Mouse (Mus musculus): ENCODE data around the gene L3mbtl1. TPM values are rescaled to one million over a fixed set of nuclear protein-coding genes. Genes with fewer than 3 reads are reported as not detected.

The L3mbtl1 gene
- polyA plus RNA-seq, 1 experiment, result 5.2 TPM

DNA sequence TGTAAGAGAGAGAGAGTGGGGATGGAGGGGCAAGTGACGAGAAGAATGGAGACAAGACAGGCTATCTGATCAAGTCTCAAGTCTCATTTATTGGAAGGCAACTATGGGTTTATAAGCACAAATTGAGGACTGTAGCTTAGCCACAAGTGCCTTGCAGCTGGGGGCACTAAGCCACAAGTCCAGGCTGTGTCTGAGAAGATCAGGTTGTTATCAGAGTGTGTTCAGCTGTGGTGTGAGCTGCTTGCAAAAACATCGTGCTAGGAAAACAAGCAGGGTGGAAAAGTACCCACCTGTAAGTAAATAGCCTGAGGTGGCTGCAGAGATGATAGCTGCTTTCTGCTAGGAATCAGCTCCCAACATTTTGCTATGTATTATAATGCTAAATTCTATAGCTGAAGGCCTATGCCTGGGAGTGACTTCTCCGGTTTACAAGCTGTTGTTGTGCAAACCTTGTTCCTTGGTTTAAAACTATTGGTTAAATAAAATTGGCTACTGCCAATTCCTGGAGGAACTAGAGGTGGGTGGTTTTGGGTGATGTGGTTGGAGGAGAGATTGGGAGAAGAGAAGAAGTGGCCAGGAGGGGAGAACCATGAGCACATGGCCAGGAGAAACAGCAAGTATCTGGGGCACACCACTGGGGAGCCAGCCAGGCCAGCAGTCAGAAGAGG, 15.2 kb upstream of the L3mbtl1 start:
- DNase-seq (ENCODE audit: low read depth), result no peak
- TF ChIP-seq POLR2A (IDR thresholded peaks at IDR 0.05; ENCODE audit: borderline replicate concordance, extremely low read depth, insufficient read depth, insufficient read length, poor library complexity, severe bottlenecking) (no peak), CTCF (IDR thresholded peaks at IDR 0.05; ENCODE audit: borderline replicate concordance, extremely low read depth, insufficient read depth, insufficient read length) (no peak)

GRCm38 (mm10) chr2:162929704-162930103, 13.6 kb upstream of the L3mbtl1 start:
- no peak for TF ChIP-seq CTCF (IDR thresholded peaks at IDR 0.05; ENCODE audit: borderline replicate concordance, extremely low read depth, insufficient read depth, insufficient read length)
- no peak for TF ChIP-seq POLR2A (IDR thresholded peaks at IDR 0.05; ENCODE audit: borderline replicate concordance, extremely low read depth, insufficient read depth, insufficient read length, poor library complexity, severe bottlenecking)
- DNase-seq (ENCODE audit: low read depth), result no peak

GRCm38 (mm10) chr2:162930516-162931122, 12.7 kb upstream of the L3mbtl1 start:
- no peak for TF ChIP-seq POLR2A (IDR thresholded peaks at IDR 0.05; ENCODE audit: borderline replicate concordance, extremely low read depth, insufficient read depth, insufficient read length, poor library complexity, severe bottlenecking)
- TF ChIP-seq CTCF (IDR thresholded peaks at IDR 0.05; ENCODE audit: borderline replicate concordance, extremely low read depth, insufficient read depth, insufficient read length), result no peak
- DNase-seq (ENCODE audit: low read depth), result no peak

- peak; percentile 97 for DNase-seq (ENCODE audit: low read depth)
- TF ChIP-seq POLR2A (IDR thresholded peaks at IDR 0.05; ENCODE audit: borderline replicate concordance, extremely low read depth, insufficient read depth, insufficient read length, poor library complexity, severe bottlenecking) (peak; percentile 99), CTCF (IDR thresholded peaks at IDR 0.05; ENCODE audit: borderline replicate concordance, extremely low read depth, insufficient read depth, insufficient read length) (no peak)
These were observed 12.1 kb upstream of the L3mbtl1 start, which contains the start of gene Srsf6 for GRCm38 (mm10) chr2:162931123-162931673. TSS of gene Srsf6 (plus strand) at chr2:162931528.

- TF ChIP-seq CTCF (IDR thresholded peaks at IDR 0.05; ENCODE audit: borderline replicate concordance, extremely low read depth, insufficient read depth, insufficient read length) (no peak), POLR2A (IDR thresholded peaks at IDR 0.05; ENCODE audit: borderline replicate concordance, extremely low read depth, insufficient read depth, insufficient read length, poor library complexity, severe bottlenecking) (no peak)
- peak; percentile 76 for DNase-seq (ENCODE audit: low read depth)
These were observed 11.3 kb upstream of the L3mbtl1 start for GRCm38 (mm10) chr2:162931674-162932650.

DNA sequence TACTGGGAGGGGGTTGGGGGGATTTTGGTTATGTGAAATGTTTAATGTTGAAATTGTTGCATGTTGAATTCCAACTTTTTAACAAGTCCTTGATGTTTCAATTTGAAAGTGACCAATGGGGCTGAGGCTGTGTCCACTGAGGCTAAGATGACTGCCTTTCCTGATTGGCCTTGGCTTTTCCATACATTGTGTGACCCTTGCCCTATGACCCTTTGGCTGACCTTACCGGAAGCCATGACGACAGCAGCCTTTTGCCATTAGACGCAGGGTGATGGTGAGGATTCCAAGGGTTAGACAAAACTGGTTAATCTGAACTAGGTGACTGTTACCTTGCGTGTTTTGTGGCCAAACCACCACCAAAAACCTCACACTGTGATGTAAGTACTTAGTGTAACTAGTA, 10.6 kb upstream of the L3mbtl1 start:
- no peak for TF ChIP-seq CTCF (IDR thresholded peaks at IDR 0.05; ENCODE audit: borderline replicate concordance, extremely low read depth, insufficient read depth, insufficient read length)
- no peak for DNase-seq (ENCODE audit: low read depth)

DNA sequence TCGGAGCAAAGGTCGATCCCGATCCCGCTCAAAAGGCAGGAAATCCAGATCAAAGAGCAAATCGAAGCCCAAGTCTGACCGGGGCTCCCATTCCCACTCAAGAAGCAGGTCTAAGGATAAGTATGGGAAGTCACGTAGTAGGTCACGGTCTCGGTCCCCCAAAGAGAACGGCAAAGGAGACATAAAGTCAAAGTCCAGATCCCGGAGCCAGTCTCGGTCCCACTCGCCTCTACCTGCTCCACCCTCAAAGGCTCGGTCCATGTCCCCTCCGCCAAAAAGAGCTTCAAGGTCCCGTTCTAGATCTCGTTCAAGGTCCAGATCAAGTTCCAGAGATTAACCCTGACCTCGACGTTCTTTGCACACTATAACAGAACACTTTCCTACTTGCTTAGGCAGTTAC, 8.9 kb upstream of the L3mbtl1 start:
- TF ChIP-seq POLR2A (IDR thresholded peaks at IDR 0.05; ENCODE audit: borderline replicate concordance, extremely low read depth, insufficient read depth, insufficient read length, poor library complexity, severe bottlenecking) (no peak), CTCF (IDR thresholded peaks at IDR 0.05; ENCODE audit: borderline replicate concordance, extremely low read depth, insufficient read depth, insufficient read length) (no peak)
- DNase-seq (ENCODE audit: low read depth), result no peak

DNA sequence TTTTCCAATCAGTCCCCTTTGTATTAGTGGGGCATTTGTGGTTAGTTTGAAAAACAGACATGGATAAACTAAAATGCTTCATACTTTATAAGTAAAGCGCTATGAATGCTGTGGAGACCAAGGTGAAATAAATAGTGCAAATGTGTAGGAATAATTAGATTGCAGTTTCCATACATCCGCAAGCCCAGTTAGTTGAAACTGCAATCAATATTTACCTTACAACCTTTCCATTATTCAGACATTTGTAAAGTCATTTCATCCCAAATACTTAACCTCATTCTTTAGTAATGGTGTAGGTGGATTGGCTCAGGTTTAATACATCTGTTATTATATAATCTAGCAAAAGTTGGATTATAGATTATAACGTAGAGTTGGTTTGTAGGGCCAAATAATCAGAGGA, 7.6 kb upstream of the L3mbtl1 start:
- TF ChIP-seq POLR2A (IDR thresholded peaks at IDR 0.05; ENCODE audit: borderline replicate concordance, extremely low read depth, insufficient read depth, insufficient read length, poor library complexity, severe bottlenecking) (no peak), CTCF (IDR thresholded peaks at IDR 0.05; ENCODE audit: borderline replicate concordance, extremely low read depth, insufficient read depth, insufficient read length) (no peak)
- DNase-seq (ENCODE audit: low read depth), result no peak

- no peak for TF ChIP-seq POLR2A (IDR thresholded peaks at IDR 0.05; ENCODE audit: borderline replicate concordance, extremely low read depth, insufficient read depth, insufficient read length, poor library complexity, severe bottlenecking)
- no peak for TF ChIP-seq CTCF (IDR thresholded peaks at IDR 0.05; ENCODE audit: borderline replicate concordance, extremely low read depth, insufficient read depth, insufficient read length)
These were observed 3.7 kb upstream of the L3mbtl1 start for GRCm38 (mm10) chr2:162939562-162939961.

DNA sequence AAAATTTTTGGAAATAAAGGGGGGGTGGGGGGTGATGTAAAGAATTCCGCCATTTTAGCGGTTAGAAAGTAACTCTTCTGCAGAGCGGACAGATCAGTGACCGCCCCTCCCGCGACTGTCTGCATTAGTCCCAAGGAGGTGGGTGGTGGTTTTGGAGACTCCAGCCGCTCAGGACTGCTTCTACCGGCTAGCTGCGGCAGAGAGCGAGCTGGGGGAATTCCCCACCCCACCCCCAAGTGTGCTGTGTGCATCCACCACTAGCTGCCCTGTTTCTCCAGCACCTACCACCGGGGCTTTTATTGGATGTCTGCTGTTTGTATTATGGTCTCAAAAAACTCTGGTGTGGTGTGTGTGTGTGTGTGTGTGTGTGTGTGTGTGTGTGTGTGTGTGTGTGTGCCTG, 659 bp downstream of the L3mbtl1 start:
- TF ChIP-seq POLR2A (IDR thresholded peaks at IDR 0.05; ENCODE audit: borderline replicate concordance, extremely low read depth, insufficient read depth, insufficient read length, poor library complexity, severe bottlenecking), result no peak
- TF ChIP-seq CTCF (IDR thresholded peaks at IDR 0.05; ENCODE audit: borderline replicate concordance, extremely low read depth, insufficient read depth, insufficient read length), result no peak
- DNase-seq (ENCODE audit: low read depth), result no peak

More at GRCm38 (mm10) chr2:162939562-162939961, 3.7 kb upstream of the L3mbtl1 start:
- no peak for DNase-seq (ENCODE audit: low read depth)

- TF ChIP-seq POLR2A (IDR thresholded peaks at IDR 0.05; ENCODE audit: borderline replicate concordance, extremely low read depth, insufficient read depth, insufficient read length, poor library complexity, severe bottlenecking) (no peak), CTCF (IDR thresholded peaks at IDR 0.05; ENCODE audit: borderline replicate concordance, extremely low read depth, insufficient read depth, insufficient read length) (no peak)
- no peak for DNase-seq (ENCODE audit: low read depth)
These were observed 3.7 kb downstream of the L3mbtl1 start for GRCm38 (mm10) chr2:162946964-162947363.
